Mouse (Mus musculus) lung, postnatal 0 days (tissue): ENCODE data around the gene Col9a3.

Experiments used
- CTCF ChIP-seq: IDR thresholded peaks from 2 replicates; pipeline ENCODE4 v1.5.1; 2016; ENCODE audit warnings: antibody characterized with exemption, mild to moderate bottlenecking
- EP300 ChIP-seq: IDR thresholded peaks from 2 replicates; pipeline ENCODE4 v1.6.1; 2016; ENCODE audit warnings: antibody characterized with exemption, mild to moderate bottlenecking, control low read depth

DNA sequence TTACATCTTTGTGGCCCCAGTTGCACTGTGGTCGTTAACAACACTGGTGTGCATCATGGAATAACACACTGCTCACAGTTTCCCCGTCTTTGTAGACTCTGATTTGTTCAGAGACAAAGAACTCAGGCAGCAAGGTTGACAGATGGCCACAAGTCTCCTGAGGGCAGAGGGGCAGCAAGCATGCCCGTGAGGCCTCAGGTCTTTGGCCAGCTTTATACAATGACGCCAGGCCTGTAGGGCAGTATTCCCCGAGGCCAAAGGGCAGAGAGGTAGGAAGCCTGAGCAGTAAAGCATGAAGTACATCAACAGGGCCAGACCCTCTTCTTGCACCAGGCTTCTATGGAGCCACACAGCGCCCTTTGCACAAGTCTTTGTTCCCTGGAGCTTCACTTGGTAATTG, 57.6 kb downstream of the Col9a3 start:
- TF ChIP-seq CTCF (no peak), EP300 (no peak)
